Mouse (Mus musculus) layer of hippocampus, adult 9-10 months (tissue): ENCODE data around the gene Arhgap6.

ENCODE experiments used
- DNase-seq: peaks from one replicate; pipeline ENCODE4 v3.0.0; 2022; ENCODE audit warnings: low spot score

The Arhgap6 gene

DNA sequence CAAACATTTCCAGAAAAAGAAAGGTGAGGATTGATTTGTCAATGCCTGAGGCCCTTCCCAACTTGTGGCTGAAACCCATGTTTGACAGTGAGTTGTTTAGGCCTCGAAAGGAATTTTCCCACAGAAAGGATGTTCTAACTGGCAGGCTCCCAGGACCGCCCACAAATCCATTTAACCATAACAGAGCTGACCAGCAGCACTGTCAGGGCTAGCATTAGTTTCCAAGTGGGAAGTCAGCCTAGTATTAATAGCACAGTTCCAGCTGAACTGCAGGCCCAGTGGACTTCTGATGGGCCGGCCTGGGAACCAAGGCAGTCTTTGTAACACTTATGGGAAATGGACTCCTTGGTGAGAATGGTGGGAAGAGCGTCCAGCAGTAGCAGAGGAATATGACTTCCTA, 317.8 kb downstream of the Arhgap6 start:
- DNase-seq, result no peak

DNA sequence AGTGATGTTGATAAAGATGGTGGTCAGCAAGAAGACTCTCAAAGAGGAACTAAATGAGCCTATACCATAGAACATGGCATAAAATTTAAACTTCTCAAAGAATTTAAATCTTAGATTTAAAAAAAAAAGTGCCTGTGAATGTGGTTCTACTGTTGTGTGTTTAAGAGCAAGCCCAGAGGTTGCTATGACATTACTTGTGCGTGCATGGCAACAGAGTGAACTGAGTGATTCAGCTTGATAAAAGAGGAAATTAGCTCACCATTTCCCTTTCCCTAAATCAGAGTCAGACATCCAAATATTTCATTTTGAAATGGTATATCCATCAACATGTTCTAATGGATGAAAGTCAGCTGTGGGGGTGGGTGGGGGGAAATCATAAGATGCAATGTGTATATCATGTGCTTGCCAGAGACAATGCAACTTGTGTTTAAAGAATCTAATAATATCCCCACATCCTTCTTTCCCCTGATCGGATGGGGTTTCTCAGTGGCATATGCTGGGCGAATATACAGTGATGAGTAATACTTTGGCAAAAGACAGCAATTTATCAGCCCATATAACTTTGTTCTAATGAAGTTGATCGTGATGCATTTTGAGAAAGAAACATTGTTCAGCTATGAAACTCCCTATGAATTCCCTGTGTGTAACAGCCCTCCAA, 328.3 kb downstream of the Arhgap6 start:
- no peak for DNase-seq

- DNase-seq, result no peak
Observed at GRCm38 (mm10) chrX:169123773-169124151, 328.9 kb downstream of the Arhgap6 start.

GRCm38 (mm10) chrX:169139758-169140157, 344.9 kb downstream of the Arhgap6 start:
- DNase-seq, result no peak

- no peak for DNase-seq
Observed at GRCm38 (mm10) chrX:169140467-169140866, 345.6 kb downstream of the Arhgap6 start.

- DNase-seq, result no peak
Observed at GRCm38 (mm10) chrX:169153805-169154204, 358.9 kb downstream of the Arhgap6 start.

- DNase-seq, result no peak
Observed at GRCm38 (mm10) chrX:169158385-169158784, 363.5 kb downstream of the Arhgap6 start.

GRCm38 (mm10) chrX:169170981-169171380, 376.1 kb downstream of the Arhgap6 start:
- no peak for DNase-seq

GRCm38 (mm10) chrX:169173796-169174195, 378.9 kb downstream of the Arhgap6 start:
- DNase-seq, result no peak

GRCm38 (mm10) chrX:169178634-169179033, 383.7 kb downstream of the Arhgap6 start:
- DNase-seq, result no peak

- DNase-seq, result no peak
Observed at GRCm38 (mm10) chrX:169187100-169187499, 392.2 kb downstream of the Arhgap6 start, which contains the start of gene Amelx. TSS of gene Amelx (minus strand) at chrX:169187200.

- no peak for DNase-seq
Observed at GRCm38 (mm10) chrX:169210019-169210418, 415.1 kb downstream of the Arhgap6 start.

DNA sequence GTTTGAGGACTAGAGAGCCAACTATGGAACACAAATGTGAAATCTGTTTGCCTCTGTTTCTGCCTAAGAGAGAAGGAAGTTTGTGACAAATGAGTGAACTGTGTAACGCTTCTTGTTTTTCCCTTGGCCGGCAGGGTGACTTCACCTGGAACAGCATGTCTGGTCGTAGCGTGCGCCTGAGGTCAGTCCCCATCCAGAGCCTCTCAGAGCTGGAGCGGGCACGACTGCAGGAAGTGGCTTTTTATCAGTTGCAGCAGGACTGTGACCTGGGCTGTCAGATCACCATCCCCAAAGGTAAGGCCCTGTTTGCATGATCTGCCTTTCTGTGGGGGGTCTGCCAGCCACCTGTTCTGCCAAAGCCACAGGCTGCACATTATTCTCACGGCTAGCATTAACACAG, 425.2 kb downstream of the Arhgap6 start:
- no peak for DNase-seq

GRCm38 (mm10) chrX:169222357-169223062, 427.6 kb downstream of the Arhgap6 start:
- DNase-seq, result no peak

GRCm38 (mm10) chrX:169255915-169256314, 461.0 kb downstream of the Arhgap6 start:
- DNase-seq, result no peak

- DNase-seq, result no peak
Observed at GRCm38 (mm10) chrX:169256741-169257140, 461.8 kb downstream of the Arhgap6 start.

DNA sequence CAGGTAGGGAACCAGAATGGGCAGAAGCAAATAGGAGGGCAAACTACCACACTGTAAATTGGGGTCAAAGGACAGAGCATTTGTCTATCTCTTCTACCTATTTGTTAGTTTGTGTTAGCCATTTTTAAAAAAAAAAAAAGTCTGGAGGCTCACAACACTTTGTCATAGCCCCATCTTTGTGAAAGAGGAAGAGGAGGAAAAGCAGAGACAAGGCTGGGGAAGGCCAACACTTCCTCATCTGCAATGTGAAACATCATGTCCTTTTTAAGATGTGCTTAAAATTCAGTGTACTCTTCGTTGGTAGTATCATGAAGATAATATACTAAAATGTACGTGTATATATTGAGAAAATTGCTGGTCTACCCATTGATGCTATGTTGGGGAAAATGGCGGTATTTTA, 466.1 kb downstream of the Arhgap6 start:
- no peak for DNase-seq

DNA sequence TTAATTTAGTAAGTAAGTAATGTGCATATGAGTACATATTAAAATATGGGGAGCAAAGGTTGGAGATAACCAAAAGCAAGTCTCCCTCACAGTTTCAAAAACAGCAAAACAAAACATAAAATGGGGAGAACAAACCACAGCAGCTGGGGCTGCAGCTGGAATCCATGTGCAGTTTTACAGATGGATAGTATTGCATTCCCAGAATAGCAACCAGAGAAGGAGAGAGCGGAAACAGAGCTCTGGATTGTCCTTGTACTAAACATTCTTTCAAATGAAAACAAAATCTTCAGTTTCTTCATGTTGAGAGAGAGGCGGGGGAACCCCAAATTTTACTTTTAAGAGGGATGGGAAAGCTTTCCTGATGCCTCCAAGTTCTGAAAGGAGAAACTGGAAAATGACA, 467.3 kb downstream of the Arhgap6 start:
- no peak for DNase-seq

DNA sequence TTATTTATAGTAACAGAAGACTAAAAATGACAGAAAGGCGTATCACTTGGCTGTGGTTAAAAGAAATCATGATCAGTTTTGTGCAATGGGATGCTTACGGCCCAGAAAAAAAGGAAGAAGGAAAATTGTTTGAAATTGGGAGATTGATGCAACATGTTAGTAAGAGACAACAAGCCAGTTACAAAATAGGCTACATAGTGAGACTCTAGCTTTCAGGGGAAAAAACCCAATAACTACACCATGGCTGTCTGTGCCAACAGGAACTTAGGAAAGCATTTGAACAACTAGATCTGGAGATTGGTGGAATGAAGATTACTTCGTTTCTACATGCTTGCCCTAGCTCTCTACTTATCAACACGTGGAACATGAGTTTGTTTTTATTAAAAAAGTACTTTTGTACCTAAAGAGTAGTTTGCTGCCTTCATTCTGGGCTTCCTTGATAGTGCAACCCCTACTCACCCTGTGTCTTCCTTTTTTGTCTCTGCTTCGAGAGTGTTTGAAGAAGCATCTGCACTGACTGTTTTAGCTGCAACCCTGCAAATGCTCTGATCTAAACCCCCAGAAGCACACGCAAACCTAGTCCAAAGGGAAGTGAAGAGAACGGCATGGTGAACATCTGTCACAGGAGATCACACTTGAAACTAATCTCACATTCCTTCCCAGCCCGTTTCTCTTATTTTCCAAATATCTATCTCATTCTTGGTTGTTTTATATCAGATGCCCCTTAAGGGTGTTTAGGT, 468.7 kb downstream of the Arhgap6 start:
- no peak for DNase-seq

- DNase-seq, result no peak
Observed at GRCm38 (mm10) chrX:169299579-169299978, 504.7 kb downstream of the Arhgap6 start.

DNA sequence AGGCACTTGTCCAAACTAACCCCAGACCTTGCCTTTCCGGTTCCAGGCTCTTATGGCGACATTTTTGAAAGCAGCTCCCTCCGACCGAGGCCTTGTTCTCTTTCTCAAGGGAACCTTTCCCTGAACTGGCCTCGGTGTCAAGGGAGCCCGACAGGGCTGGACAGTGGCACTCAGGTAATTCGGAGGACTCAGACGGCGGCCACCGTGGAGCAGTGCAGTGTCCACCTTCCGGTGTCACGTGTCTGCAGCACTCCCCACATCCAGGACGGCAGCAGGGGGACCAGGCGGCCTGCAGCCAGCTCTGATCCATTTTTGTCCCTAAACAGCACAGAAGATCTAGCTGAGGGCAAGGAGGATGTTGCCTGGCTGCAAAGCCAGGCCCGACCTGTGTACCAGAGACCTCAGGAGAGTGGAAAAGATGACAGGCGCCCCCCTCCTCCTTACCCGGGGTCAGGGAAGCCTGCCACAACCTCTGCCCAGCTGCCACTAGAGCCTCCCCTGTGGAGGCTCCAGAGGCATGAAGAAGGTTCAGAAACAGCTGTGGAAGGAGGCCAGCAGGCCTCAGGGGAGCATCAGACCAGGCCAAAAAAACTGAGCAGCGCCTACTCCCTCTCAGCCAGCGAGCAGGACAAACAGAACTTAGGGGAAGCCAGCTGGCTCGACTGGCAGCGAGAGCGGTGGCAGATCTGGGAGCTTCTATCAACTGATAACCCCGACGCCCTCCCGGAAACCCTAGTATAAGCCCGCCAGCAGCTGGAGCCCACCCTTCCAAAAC, 507.6 kb downstream of the Arhgap6 start:
- no peak for DNase-seq

DNA sequence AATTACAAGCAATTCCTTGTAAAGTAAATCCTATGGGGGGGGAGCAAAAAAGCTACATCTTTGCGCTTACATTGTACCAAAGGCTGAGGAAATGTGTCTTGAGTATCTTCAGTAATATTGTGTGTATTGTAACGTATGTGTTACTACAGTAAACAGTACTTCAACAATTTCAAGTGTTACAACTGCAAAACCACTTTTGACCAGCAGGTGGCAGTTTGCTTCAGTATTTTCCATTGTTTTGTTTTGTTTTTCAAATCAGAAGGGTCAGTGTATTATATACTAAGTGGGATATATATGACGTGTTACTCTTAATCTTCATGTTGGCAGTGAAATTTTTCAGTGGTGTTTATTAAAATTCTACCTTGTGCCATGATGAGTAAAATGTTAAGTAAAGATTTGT, 509.0 kb downstream of the Arhgap6 start:
- no peak for DNase-seq
